Mouse (Mus musculus): ENCODE measurements around the gene Lao1. TPM values are rescaled to one million over a fixed set of nuclear protein-coding genes. Genes with fewer than 3 reads are reported as not detected.
"Not testable (repeated sequence)": the region's sequence is repeated elsewhere in the genome, so short reads cannot be mapped to it uniquely, and the experiment has no call there.

Lao1 gene
- polyA plus RNA-seq (2014; fragmentation: Nextera tagmentation; extraction: Ambion mirVana): not detected in 2 replicates

DNA sequence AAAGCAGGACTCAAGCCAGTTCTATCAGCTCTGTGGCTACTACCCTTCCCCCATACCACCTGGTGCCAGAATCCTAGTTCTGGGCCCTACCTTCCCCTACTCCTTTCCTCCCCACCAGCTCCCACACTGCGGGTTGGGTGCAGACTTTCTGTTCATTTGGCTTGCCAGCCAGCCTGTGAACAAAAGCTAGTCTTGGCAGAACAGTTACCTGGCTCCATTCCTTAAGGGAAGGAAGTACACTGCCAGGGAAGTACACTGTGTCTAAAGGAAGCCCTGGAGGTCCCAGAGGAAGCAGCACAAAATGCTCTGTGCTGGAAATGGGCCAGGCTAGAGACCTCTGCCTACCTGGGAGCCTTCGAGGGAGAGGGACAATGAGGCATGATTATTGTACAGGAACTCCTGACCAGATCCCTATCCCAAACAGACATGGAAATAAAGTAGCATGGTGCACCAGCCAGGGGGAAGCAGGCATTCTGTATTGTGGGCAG is at the start of gene Lao1:
TSS of gene Lao1 (plus strand) at position 438 of the 488 bp plus-strand sequence.
- no peak within 1 kb of the TSS for H3K9ac ChIP-seq (ENCODE audit: low read length)
- H3K27me3 ChIP-seq (ENCODE audit: control insufficient read depth, insufficient read depth, low read length): no peaks in the 10 kb centered on the region
- no peaks in the 10 kb centered on the region for H3K36me3 ChIP-seq (ENCODE audit: control insufficient read depth, insufficient read depth, low read length)
- H3K4me1 ChIP-seq (ENCODE audit: control insufficient read depth in 2 of 2, insufficient read depth in 2 of 2, low read length in 2 of 2): no peaks in the 10 kb centered on the region
- no peaks in the 10 kb centered on the region for H3K9me3 ChIP-seq (ENCODE audit: control insufficient read depth, low read length)
- H3K4me3 ChIP-seq (ENCODE audit: control insufficient read depth in 1 of 2, insufficient read depth in 1 of 2, low read depth in 1 of 2, low read length in 2 of 2): no peak within 1 kb of the TSS
- WGBS: 72% methylated on average over 2 of the region's 2 CpGs
- H3K27ac ChIP-seq (replicated peaks in 1 of 2; ENCODE audit: control insufficient read depth in 1 of 2, insufficient read depth in 1 of 2, low read depth in 2 of 2, low read length in 2 of 2): no peak within 1 kb of the TSS
- ATAC-seq (ENCODE audit: insufficient number of reproducible peaks, insufficient read depth, low FRiP score, low read depth): no peak
- no peak within 1 kb of the TSS for H3K4me2 ChIP-seq (ENCODE audit: low read length)

DNA sequence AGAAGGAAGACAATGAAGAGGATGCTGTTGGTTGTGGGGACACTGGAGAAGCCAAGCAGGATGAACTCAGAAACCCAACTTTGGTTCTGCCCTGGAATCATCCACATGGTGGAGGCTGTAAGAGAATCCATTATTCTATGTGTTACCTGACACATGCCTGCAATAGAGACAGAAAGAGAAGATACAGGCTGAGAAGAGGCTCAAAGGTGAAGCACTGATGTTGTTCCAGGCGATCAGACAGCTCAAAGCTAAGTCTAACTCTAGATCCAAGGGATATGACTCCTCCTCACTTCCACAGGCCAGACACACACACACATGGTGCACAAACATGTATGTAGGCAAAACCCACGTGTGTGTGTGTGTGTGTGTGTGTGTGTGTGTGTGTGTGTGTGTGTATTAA is 44.0 kb upstream of the Lao1 start, which contains the start of gene Olfr1329:
TSS of gene Olfr1329 (minus strand) at position 101 of the 400 bp plus-strand sequence.
- 45% methylated on average over 2 of the region's 2 CpGs for WGBS
- not testable (repeated sequence) for H3K27me3 ChIP-seq (ENCODE audit: control insufficient read depth, insufficient read depth, low read length); H3K27ac ChIP-seq (replicated peaks in 1 of 2; ENCODE audit: control insufficient read depth in 1 of 2, insufficient read depth in 1 of 2, low read depth in 2 of 2, low read length in 2 of 2); H3K9me3 ChIP-seq (ENCODE audit: control insufficient read depth, low read length); H3K36me3 ChIP-seq (ENCODE audit: control insufficient read depth, insufficient read depth, low read length); H3K9ac ChIP-seq (ENCODE audit: low read length); H3K4me1 ChIP-seq (ENCODE audit: control insufficient read depth in 2 of 2, insufficient read depth in 2 of 2, low read length in 2 of 2); H3K4me3 ChIP-seq (ENCODE audit: control insufficient read depth in 1 of 2, insufficient read depth in 1 of 2, low read depth in 1 of 2, low read length in 2 of 2); H3K4me2 ChIP-seq (ENCODE audit: low read length); ATAC-seq (ENCODE audit: insufficient number of reproducible peaks, insufficient read depth, low FRiP score, low read depth)

DNA sequence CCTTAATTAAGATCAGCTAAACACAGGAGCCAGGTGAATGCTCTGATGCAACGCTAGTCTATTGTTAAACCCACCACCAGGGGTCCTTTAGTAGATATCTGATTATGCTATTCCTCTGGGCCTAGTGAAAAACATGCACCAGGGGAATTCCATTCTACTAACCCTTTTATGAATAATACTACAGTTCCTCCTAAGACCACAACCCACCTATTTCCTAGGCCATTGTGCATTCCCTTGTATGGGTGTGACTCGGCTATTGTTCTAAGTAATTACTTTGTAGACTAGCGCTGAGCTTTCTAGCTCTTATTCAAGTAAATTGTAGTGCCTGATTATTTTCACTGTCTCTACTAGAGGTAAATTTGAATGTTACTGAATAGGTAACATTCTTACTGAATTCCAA is 30.1 kb upstream of the Lao1 start:
- not testable (repeated sequence) for H3K9ac ChIP-seq (ENCODE audit: low read length); H3K27ac ChIP-seq (replicated peaks in 1 of 2; ENCODE audit: control insufficient read depth in 1 of 2, insufficient read depth in 1 of 2, low read depth in 2 of 2, low read length in 2 of 2); H3K4me2 ChIP-seq (ENCODE audit: low read length); H3K4me3 ChIP-seq (ENCODE audit: control insufficient read depth in 1 of 2, insufficient read depth in 1 of 2, low read depth in 1 of 2, low read length in 2 of 2); ATAC-seq (ENCODE audit: insufficient number of reproducible peaks, insufficient read depth, low FRiP score, low read depth); H3K9me3 ChIP-seq (ENCODE audit: control insufficient read depth, low read length); H3K27me3 ChIP-seq (ENCODE audit: control insufficient read depth, insufficient read depth, low read length); H3K36me3 ChIP-seq (ENCODE audit: control insufficient read depth, insufficient read depth, low read length); H3K4me1 ChIP-seq (ENCODE audit: control insufficient read depth in 2 of 2, insufficient read depth in 2 of 2, low read length in 2 of 2)
- 83% methylated on average over 3 of the region's 3 CpGs for WGBS

DNA sequence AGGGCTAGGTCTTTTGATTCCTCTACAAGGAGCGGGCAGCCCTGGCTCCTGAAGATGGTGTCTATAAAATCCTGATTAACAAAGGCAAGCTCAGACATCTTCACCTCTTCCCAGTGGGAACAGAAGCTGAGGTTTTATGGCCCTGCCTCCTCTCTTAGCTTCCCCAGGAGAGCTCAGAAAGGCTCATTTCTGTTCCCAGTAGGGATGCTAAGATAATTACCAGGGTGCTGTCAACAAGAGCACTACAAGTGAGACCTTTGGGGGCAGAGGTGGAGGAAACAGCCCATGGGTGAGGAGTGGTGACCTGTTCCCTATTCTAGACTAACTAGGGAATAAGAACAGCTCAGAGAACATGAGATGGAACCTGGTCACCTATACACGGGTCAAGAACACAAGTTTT is 22.9 kb upstream of the Lao1 start, which contains the start of gene Olfr1328:
TSS of gene Olfr1328 (minus strand) at position 101 of the 400 bp plus-strand sequence.
- no peaks in the 10 kb centered on the region for H3K4me1 ChIP-seq (ENCODE audit: control insufficient read depth in 2 of 2, insufficient read depth in 2 of 2, low read length in 2 of 2)
- H3K9ac ChIP-seq (ENCODE audit: low read length): no peak within 1 kb of the TSS
- H3K4me3 ChIP-seq (ENCODE audit: control insufficient read depth in 1 of 2, insufficient read depth in 1 of 2, low read depth in 1 of 2, low read length in 2 of 2): no peak within 1 kb of the TSS
- WGBS: 54% methylated on average over 2 of the region's 2 CpGs
- H3K27me3 ChIP-seq (ENCODE audit: control insufficient read depth, insufficient read depth, low read length): no peaks in the 10 kb centered on the region
- no peaks in the 10 kb centered on the region for H3K9me3 ChIP-seq (ENCODE audit: control insufficient read depth, low read length)
- H3K4me2 ChIP-seq (ENCODE audit: low read length): no peak within 1 kb of the TSS
- no peak within 1 kb of the TSS for H3K27ac ChIP-seq (replicated peaks in 1 of 2; ENCODE audit: control insufficient read depth in 1 of 2, insufficient read depth in 1 of 2, low read depth in 2 of 2, low read length in 2 of 2)
- ATAC-seq (ENCODE audit: insufficient number of reproducible peaks, insufficient read depth, low FRiP score, low read depth): no peak
- no peaks in the 10 kb centered on the region for H3K36me3 ChIP-seq (ENCODE audit: control insufficient read depth, insufficient read depth, low read length)

DNA sequence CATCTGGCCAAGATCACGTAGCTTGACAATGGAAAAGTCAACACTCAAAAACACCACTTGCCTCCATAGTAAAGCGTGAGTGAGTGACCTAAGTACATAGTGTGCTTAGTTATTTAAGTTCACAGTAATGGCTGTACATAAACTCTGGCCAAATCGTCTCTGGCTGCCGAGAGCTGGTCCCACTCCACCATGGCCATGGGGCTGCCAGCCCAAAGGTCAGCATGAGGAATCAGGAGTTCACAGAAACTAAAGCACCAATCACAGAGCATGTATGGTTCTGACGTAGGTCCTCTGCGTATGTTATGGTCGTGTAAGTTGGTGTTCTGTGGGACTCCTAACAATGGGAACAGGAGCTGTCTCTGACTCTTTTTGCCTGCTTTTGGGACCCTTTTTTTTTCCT is 2.6 kb upstream of the Lao1 start:
- H3K27ac ChIP-seq (replicated peaks in 1 of 2; ENCODE audit: control insufficient read depth in 1 of 2, insufficient read depth in 1 of 2, low read depth in 2 of 2, low read length in 2 of 2): no peak overlapping the region
- 74% methylated on average over 7 of the region's 7 CpGs for WGBS

DNA sequence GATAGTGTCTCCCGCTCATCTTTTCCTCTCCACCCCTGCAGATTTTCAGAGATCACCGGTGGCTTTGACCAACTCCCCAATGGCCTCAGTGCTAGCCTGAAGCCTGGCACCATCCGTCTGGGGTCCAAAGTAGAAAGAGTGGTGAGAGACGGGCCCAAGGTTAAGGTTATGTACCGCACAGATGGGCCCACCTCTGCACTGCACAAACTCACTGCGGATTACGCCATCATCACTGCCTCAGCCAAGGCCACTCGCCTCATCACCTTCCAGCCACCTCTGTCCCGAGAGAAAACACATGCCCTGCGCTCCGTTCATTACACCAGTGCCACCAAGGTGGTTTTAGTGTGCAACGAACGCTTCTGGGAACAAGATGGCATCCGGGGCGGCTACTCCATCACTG is 6.3 kb downstream of the Lao1 start:
- H3K27me3 ChIP-seq (ENCODE audit: control insufficient read depth, insufficient read depth, low read length): no peaks in the 10 kb centered on the region
- H3K36me3 ChIP-seq (ENCODE audit: control insufficient read depth, insufficient read depth, low read length): no peaks in the 10 kb centered on the region
- 86% methylated on average over 15 of the region's 15 CpGs for WGBS
- no peaks in the 10 kb centered on the region for H3K9me3 ChIP-seq (ENCODE audit: control insufficient read depth, low read length)
- ATAC-seq (ENCODE audit: insufficient number of reproducible peaks, insufficient read depth, low FRiP score, low read depth): no peak
- no peak overlapping the region for H3K27ac ChIP-seq (replicated peaks in 1 of 2; ENCODE audit: control insufficient read depth in 1 of 2, insufficient read depth in 1 of 2, low read depth in 2 of 2, low read length in 2 of 2)
- no peaks in the 10 kb centered on the region for H3K4me1 ChIP-seq (ENCODE audit: control insufficient read depth in 2 of 2, insufficient read depth in 2 of 2, low read length in 2 of 2)
- H3K4me3 ChIP-seq (ENCODE audit: control insufficient read depth in 1 of 2, insufficient read depth in 1 of 2, low read depth in 1 of 2, low read length in 2 of 2): no peak overlapping the region
- no peak overlapping the region for H3K4me2 ChIP-seq (ENCODE audit: low read length)
- H3K9ac ChIP-seq (ENCODE audit: low read length): no peak overlapping the region

More for the DNA sequence above, 2.6 kb upstream of the Lao1 start:
- no peak overlapping the region for H3K4me2 ChIP-seq (ENCODE audit: low read length)
- H3K27me3 ChIP-seq (ENCODE audit: control insufficient read depth, insufficient read depth, low read length): no peaks in the 10 kb centered on the region
- H3K4me3 ChIP-seq (ENCODE audit: control insufficient read depth in 1 of 2, insufficient read depth in 1 of 2, low read depth in 1 of 2, low read length in 2 of 2): no peak overlapping the region
- no peak overlapping the region for H3K9ac ChIP-seq (ENCODE audit: low read length)
- H3K36me3 ChIP-seq (ENCODE audit: control insufficient read depth, insufficient read depth, low read length): no peaks in the 10 kb centered on the region
- H3K4me1 ChIP-seq (ENCODE audit: control insufficient read depth in 2 of 2, insufficient read depth in 2 of 2, low read length in 2 of 2): no peaks in the 10 kb centered on the region
- H3K9me3 ChIP-seq (ENCODE audit: control insufficient read depth, low read length): no peaks in the 10 kb centered on the region
- no peak for ATAC-seq (ENCODE audit: insufficient number of reproducible peaks, insufficient read depth, low FRiP score, low read depth)

DNA sequence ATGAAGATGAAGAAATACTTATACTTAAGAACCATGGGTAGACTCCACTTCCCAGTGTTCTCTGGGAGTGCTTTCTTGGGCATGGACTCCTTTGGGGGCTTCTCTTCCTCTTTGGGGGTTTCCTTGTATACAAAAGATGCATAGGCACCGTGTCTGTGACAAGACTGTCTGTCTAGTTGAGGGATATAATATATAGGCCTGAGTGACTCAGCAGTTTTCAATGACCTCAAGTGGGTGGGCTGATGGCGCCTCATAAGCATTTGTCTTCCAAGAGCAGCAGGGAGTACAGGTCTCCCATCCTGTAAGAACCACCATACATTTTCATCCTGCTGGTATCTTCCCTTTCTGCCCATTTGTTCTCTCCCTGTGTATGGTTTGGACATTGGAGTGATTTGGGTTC is 11.9 kb downstream of the Lao1 start:
- Histone ChIP-seq H3K4me1 (ENCODE audit: control insufficient read depth in 2 of 2, insufficient read depth in 2 of 2, low read length in 2 of 2) (no peaks in the 10 kb centered on the region), H3K27me3 (ENCODE audit: control insufficient read depth, insufficient read depth, low read length) (no peaks in the 10 kb centered on the region), H3K36me3 (ENCODE audit: control insufficient read depth, insufficient read depth, low read length) (no peaks in the 10 kb centered on the region), H3K4me3 (ENCODE audit: control insufficient read depth in 1 of 2, insufficient read depth in 1 of 2, low read depth in 1 of 2, low read length in 2 of 2) (no peak overlapping the region), H3K9me3 (ENCODE audit: control insufficient read depth, low read length) (no peaks in the 10 kb centered on the region), H3K9ac (ENCODE audit: low read length) (no peak overlapping the region), H3K4me2 (ENCODE audit: low read length) (no peak overlapping the region), H3K27ac (replicated peaks in 1 of 2; ENCODE audit: control insufficient read depth in 1 of 2, insufficient read depth in 1 of 2, low read depth in 2 of 2, low read length in 2 of 2) (no peak overlapping the region)
- no peak for ATAC-seq (ENCODE audit: insufficient number of reproducible peaks, insufficient read depth, low FRiP score, low read depth)
- 69% methylated on average over 2 of the region's 2 CpGs for WGBS

DNA sequence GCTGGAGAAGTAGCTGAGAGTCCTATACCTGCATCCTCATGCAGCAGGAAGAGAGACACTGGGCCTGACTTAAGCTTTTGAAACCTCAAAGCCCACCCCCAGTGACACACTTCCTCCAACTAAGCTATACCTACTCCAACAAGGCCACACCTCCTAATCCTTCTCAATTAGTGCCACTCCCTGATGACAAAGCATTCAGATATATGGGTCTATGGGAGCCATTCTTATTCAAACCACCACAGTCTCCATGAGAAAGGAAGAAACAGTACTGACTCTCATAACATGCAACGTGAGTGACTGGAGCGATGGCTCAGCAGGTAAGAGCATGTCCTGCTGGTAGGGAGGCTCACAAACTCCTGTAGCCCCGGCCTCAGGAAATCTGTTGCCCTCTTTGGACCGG is 23.9 kb downstream of the Lao1 start:
- no peaks in the 10 kb centered on the region for H3K27me3 ChIP-seq (ENCODE audit: control insufficient read depth, insufficient read depth, low read length)
- 81% methylated on average over 4 of the region's 4 CpGs for WGBS
- no peak for ATAC-seq (ENCODE audit: insufficient number of reproducible peaks, insufficient read depth, low FRiP score, low read depth)

More for the DNA sequence above, 23.9 kb downstream of the Lao1 start:
- no peaks in the 10 kb centered on the region; a peak in 1 of 4 replicates for H3K4me1 ChIP-seq (ENCODE audit: control insufficient read depth in 2 of 2, insufficient read depth in 2 of 2, low read length in 2 of 2)
- no peak overlapping the region for H3K4me3 ChIP-seq (ENCODE audit: control insufficient read depth in 1 of 2, insufficient read depth in 1 of 2, low read depth in 1 of 2, low read length in 2 of 2)
- H3K27ac ChIP-seq (replicated peaks in 1 of 2; ENCODE audit: control insufficient read depth in 1 of 2, insufficient read depth in 1 of 2, low read depth in 2 of 2, low read length in 2 of 2): no peak overlapping the region
- H3K9me3 ChIP-seq (ENCODE audit: control insufficient read depth, low read length): peaks cover 3% of the 10 kb centered on the region; the same call in 1 of the 2 replicates
- H3K4me2 ChIP-seq (ENCODE audit: low read length): no peak overlapping the region
- H3K36me3 ChIP-seq (ENCODE audit: control insufficient read depth, insufficient read depth, low read length): no peaks in the 10 kb centered on the region
- no peak overlapping the region for H3K9ac ChIP-seq (ENCODE audit: low read length)
